Mouse (Mus musculus) gastrocnemius, postnatal 36 days (tissue): ENCODE results near the gene Actl6a. TPM values are rescaled to one million over a fixed set of nuclear protein-coding genes. Genes with fewer than 3 reads are reported as not detected.
"Not testable (repeated sequence)": the region's sequence is repeated elsewhere in the genome, so short reads cannot be mapped to it uniquely, and the experiment has no call there.

ENCODE experiments used
- DNase-seq, 2 experiments: peaks; one replicate each; pipeline ENCODE4 v3.0.0; 2022
- intact Hi-C: fragments of 180-260 bp; cut with DNase I; formaldehyde crosslinking; loops from one replicate; pipeline ENCODE4 v1.15.1; 2025
- total RNA-seq, 2 experiments: library from RNA; stranded (reverse); gene quantifications; 2 replicates each; pipeline ENCODE4 v1.2.3; 2021

Gene Actl6a
- total RNA-seq, 2 experiments from 2014 or later = 12.4 to 13.8 TPM

- DNase-seq = no peak
- intact Hi-C loops = loop anchor here (5.0 to 10.0 kb wide), 2 partner anchors 79 to 156 kb away; partner anchors contain the start of gene Usp13
Observed at GRCm38 (mm10) chr3:32738549-32738948, 32.5 kb downstream of the Actl6a start.

GRCm38 (mm10) chr3:32742276-32742780 lies 36.2 kb downstream of the Actl6a start:
- no peak for DNase-seq
- intact Hi-C loops = no loop called here

GRCm38 (mm10) chr3:32745001-32745400 lies 38.9 kb downstream of the Actl6a start:
- no peak for DNase-seq
- intact Hi-C loops = loop anchor here (5.0 kb wide), 1 partner anchor 162 kb away; no protein-coding TSS in a partner anchor

GRCm38 (mm10) chr3:32745426-32745825 lies 39.3 kb downstream of the Actl6a start:
- intact Hi-C loops = loop anchor here (5.0 kb wide), 1 partner anchor 162 kb away; no protein-coding TSS in a partner anchor
- DNase-seq = not testable (repeated sequence)

GRCm38 (mm10) chr3:32748384-32748783 lies 42.3 kb downstream of the Actl6a start:
- intact Hi-C loops = loop anchor here (5.0 kb wide), 1 partner anchor 159 kb away; no protein-coding TSS in a partner anchor

GRCm38 (mm10) chr3:32749820-32750579 lies 43.9 kb downstream of the Actl6a start:
- intact Hi-C loops = loop anchor here (5.0 kb wide), 1 partner anchor 157 kb away; no protein-coding TSS in a partner anchor
- DNase-seq = no peak

More at GRCm38 (mm10) chr3:32748384-32748783, 42.3 kb downstream of the Actl6a start:
- no peak for DNase-seq

GRCm38 (mm10) chr3:32754384-32754915 lies 48.4 kb downstream of the Actl6a start:
- no peak for DNase-seq

GRCm38 (mm10) chr3:32759212-32759611 lies 53.1 kb downstream of the Actl6a start:
- intact Hi-C loops = no loop called here
- DNase-seq = no peak

More at GRCm38 (mm10) chr3:32754384-32754915, 48.4 kb downstream of the Actl6a start:
- intact Hi-C loops = no loop called here

GRCm38 (mm10) chr3:32762962-32763361 lies 56.9 kb downstream of the Actl6a start:
- intact Hi-C loops = loop anchor here (5.0 kb wide), 1 partner anchor 44 kb away; no protein-coding TSS in a partner anchor

GRCm38 (mm10) chr3:32763902-32764301 lies 57.8 kb downstream of the Actl6a start:
- DNase-seq = no peak
- intact Hi-C loops = loop anchor here (5.0 kb wide), 1 partner anchor 43 kb away; no protein-coding TSS in a partner anchor

More at GRCm38 (mm10) chr3:32762962-32763361, 56.9 kb downstream of the Actl6a start:
- DNase-seq = no peak

GRCm38 (mm10) chr3:32770781-32771180 lies 64.7 kb downstream of the Actl6a start:
- intact Hi-C loops = no loop called here
- no peak for DNase-seq

Other genes with a start within 250 kb of the Actl6a start
- gene Kcnmb3, start 214.1 kb upstream of the Actl6a start, total RNA-seq = under 1 TPM in 1 of 2 experiments, not detected in 1; 0.35 TPM
- gene Zfp639, start 196.0 kb upstream of the Actl6a start, total RNA-seq = 10 to 100 TPM; 25.8 TPM
- 100 to 1,000 TPM; 205 to 239 TPM for gene Mfn1, start 176.8 kb upstream of the Actl6a start, total RNA-seq
- 1 to 10 TPM; 4.6 to 5.7 TPM for gene Gnb4, start 89.7 kb upstream of the Actl6a start, total RNA-seq
- gene Ndufb5, start 30.7 kb downstream of the Actl6a start, total RNA-seq = 100 to 1,000 TPM; 610 to 618 TPM
- gene Mrpl47, start 31.3 kb downstream of the Actl6a start, total RNA-seq = 10 to 100 TPM; 28.7 to 30.1 TPM
- 100 to 1,000 TPM; 211 to 213 TPM for gene Usp13, start 111.2 kb downstream of the Actl6a start, total RNA-seq